Mouse (Mus musculus) kidney, adult 2 months (tissue): ENCODE measurements around the gene Ebf1. TPM values are rescaled to one million over a fixed set of nuclear protein-coding genes. Genes with fewer than 3 reads are reported as not detected.
A peak's percentile ranks its signal among the peaks of the same experiment; 100 is the strongest.

ENCODE experiments used
- DNase-seq: peaks from one replicate; pipeline ENCODE4 v3.0.0; 2021
- H3K27ac ChIP-seq: fragments of 200-500 bp; 2 replicates; pipeline ENCODE4 v1.5.1; 2012; ENCODE audit warnings: low read depth, low read length, control low read depth, inconsistent platforms; ENCODE audit not compliant: insufficient read depth
- H3K27me3 ChIP-seq: fragments of 200-500 bp; replicated peaks from 2 replicates; pipeline ENCODE4 v1.6.1; 2012; ENCODE audit warnings: mild to moderate bottlenecking, moderate library complexity, low read length, inconsistent platforms; ENCODE audit not compliant: control insufficient read depth, insufficient read depth
- H3K36me3 ChIP-seq: fragments of 200-500 bp; 2 replicates; pipeline ENCODE4 v1.6.1; 2012; ENCODE audit warnings: mild to moderate bottlenecking, moderate library complexity, low read length, inconsistent platforms; ENCODE audit not compliant: control insufficient read depth, insufficient read depth
- H3K4me1 ChIP-seq: fragments of 200-500 bp; 2 replicates; pipeline ENCODE4 v1.6.1; 2011; ENCODE audit warnings: low read length; ENCODE audit not compliant: control insufficient read depth, insufficient read depth
- H3K4me3 ChIP-seq: fragments of 200-500 bp; 2 replicates; pipeline ENCODE4 v1.5.1; 2011; ENCODE audit warnings: mild to moderate bottlenecking, low read depth, low read length, control low read depth; ENCODE audit not compliant: insufficient read depth
- CTCF ChIP-seq: fragments of 200-500 bp; conservative IDR thresholded peaks from 2 replicates; pipeline ENCODE4 v1.5.1; 2011; ENCODE audit warnings: low read depth, mild to moderate bottlenecking, control low read depth, low read length, moderate library complexity, mixed read lengths; ENCODE audit not compliant: insufficient read depth, insufficient read length
- POLR2A ChIP-seq: fragments of 200-500 bp; IDR thresholded peaks from one replicate; pipeline ENCODE4 v1.6.1; 2011; ENCODE audit warnings: low read depth, low read length, control low read depth
- WGBS: fragments of 180-500 bp; shearing (Covaris S2); methylation state at CpG from one replicate; pipeline ENCODE4 v1.1.7; 2018; 5-methylcytosine and 5-hydroxymethylcytosine counted together
- polyA plus RNA-seq: library from polyadenylated mRNA; depleted of rRNA; stranded (reverse); fragments of >200 nt; gene quantifications from 2 replicates; pipeline ENCODE4 v1.2.3, GENCODE M21; 2012

Gene Ebf1
- polyA plus RNA-seq, 1 experiment: 12.2 TPM

- Histone ChIP-seq H3K4me1 (no peaks in the 10 kb centered on the region), H3K27me3 (no peaks in the 10 kb centered on the region), H3K27ac (no peak overlapping the region), H3K36me3 (no peaks in the 10 kb centered on the region), H3K4me3 (no peak overlapping the region)
- no peak for TF ChIP-seq POLR2A
- no peak for DNase-seq
Measured at GRCm38 (mm10) chr11:44822312-44822711, 205.2 kb downstream of the Ebf1 start.

- Histone ChIP-seq H3K4me1 (no peaks in the 10 kb centered on the region), H3K36me3 (no peaks in the 10 kb centered on the region), H3K4me3 (no peak overlapping the region), H3K27ac (no peak overlapping the region), H3K27me3 (no peaks in the 10 kb centered on the region; the same call in 1 of the 2 replicates)
- DNase-seq: no peak
- 38% methylated on average over 14 of the region's 14 CpGs for WGBS
- no peak for TF ChIP-seq POLR2A
- TF ChIP-seq CTCF: no peak
Measured at GRCm38 (mm10) chr11:44832227-44832939, 215.3 kb downstream of the Ebf1 start.

GRCm38 (mm10) chr11:44832940-44833254 is 215.8 kb downstream of the Ebf1 start:
- 40% methylated on average over 4 of the region's 4 CpGs for WGBS

GRCm38 (mm10) chr11:44833351-44833996 is 216.4 kb downstream of the Ebf1 start:
- WGBS: 49% methylated on average over 18 of the region's 18 CpGs
- no peaks in the 10 kb centered on the region for H3K4me1 ChIP-seq
- TF ChIP-seq CTCF (no peak), POLR2A (no peak)

More at GRCm38 (mm10) chr11:44832940-44833254, 215.8 kb downstream of the Ebf1 start:
- H3K4me1 ChIP-seq: no peaks in the 10 kb centered on the region
- no peak overlapping the region for H3K27ac ChIP-seq
- DNase-seq: no peak
- no peaks in the 10 kb centered on the region; the same call in 1 of the 2 replicates for H3K27me3 ChIP-seq
- TF ChIP-seq CTCF: no peak
- no peak overlapping the region for H3K4me3 ChIP-seq
- H3K36me3 ChIP-seq: no peaks in the 10 kb centered on the region

GRCm38 (mm10) chr11:44835166-44835565 is 218.0 kb downstream of the Ebf1 start:
- no peak overlapping the region for H3K4me3 ChIP-seq
- no peaks in the 10 kb centered on the region for H3K4me1 ChIP-seq
- no peak overlapping the region for H3K27ac ChIP-seq
- H3K27me3 ChIP-seq: no peaks in the 10 kb centered on the region; the same call in 1 of the 2 replicates
- peak; percentile 32 for DNase-seq
- no peak for TF ChIP-seq CTCF
- TF ChIP-seq POLR2A: no peak
- 48% methylated on average over 5 of the region's 5 CpGs for WGBS
- H3K36me3 ChIP-seq: no peaks in the 10 kb centered on the region

More at GRCm38 (mm10) chr11:44833351-44833996, 216.4 kb downstream of the Ebf1 start:
- no peaks in the 10 kb centered on the region; the same call in 1 of the 2 replicates for H3K27me3 ChIP-seq
- no peaks in the 10 kb centered on the region for H3K36me3 ChIP-seq
- no peak for DNase-seq
- no peak overlapping the region for H3K27ac ChIP-seq
- no peak overlapping the region for H3K4me3 ChIP-seq

- no peak for DNase-seq
- Histone ChIP-seq H3K27ac (no peak overlapping the region), H3K36me3 (no peaks in the 10 kb centered on the region), H3K4me3 (no peak overlapping the region), H3K27me3 (no peaks in the 10 kb centered on the region; the same call in 1 of the 2 replicates), H3K4me1 (no peaks in the 10 kb centered on the region)
- WGBS: 88% methylated on average over 2 of the region's 2 CpGs
- TF ChIP-seq POLR2A: no peak
- no peak for TF ChIP-seq CTCF
Measured at GRCm38 (mm10) chr11:44837592-44837991, 220.5 kb downstream of the Ebf1 start.

- H3K4me1 ChIP-seq: no peaks in the 10 kb centered on the region
- 60% methylated on average over 14 of the region's 14 CpGs for WGBS
- no peaks in the 10 kb centered on the region for H3K36me3 ChIP-seq
Measured at GRCm38 (mm10) chr11:44841127-44842056, 224.3 kb downstream of the Ebf1 start.

More at GRCm38 (mm10) chr11:44841127-44842056, 224.3 kb downstream of the Ebf1 start:
- H3K4me3 ChIP-seq: no peak overlapping the region
- H3K27me3 ChIP-seq: no peaks in the 10 kb centered on the region; the same call in 1 of the 2 replicates
- no peak overlapping the region for H3K27ac ChIP-seq
- DNase-seq: no peak
- TF ChIP-seq POLR2A (no peak), CTCF (no peak)
